Mouse (Mus musculus) c-Kit-positive CD71-positive TER-119-positive erythroid progenitor cells, embryonic 14.5 days (primary cell): ENCODE results near the gene Pdxdc1.
"Not testable (repeated sequence)": the region's sequence is repeated elsewhere in the genome, so short reads cannot be mapped to it uniquely, and the experiment has no call there.

Experiments
- DNase-seq: peaks from one replicate; pipeline ENCODE4 v3.0.0-alpha.2; 2013; ENCODE audit warnings: low spot score

Pdxdc1 gene

GRCm38 (mm10) chr16:13813200-13813599 lies 89.7 kb downstream of the Pdxdc1 start:
- no peak for DNase-seq

GRCm38 (mm10) chr16:13812152-13812551 lies 90.8 kb downstream of the Pdxdc1 start:
- no peak for DNase-seq

GRCm38 (mm10) chr16:13808410-13808809 lies 94.5 kb downstream of the Pdxdc1 start:
- no peak for DNase-seq

GRCm38 (mm10) chr16:13807616-13808015 lies 95.3 kb downstream of the Pdxdc1 start:
- no peak for DNase-seq

GRCm38 (mm10) chr16:13804666-13805065 lies 98.3 kb downstream of the Pdxdc1 start:
- no peak for DNase-seq

- no peak for DNase-seq
These were observed 101.7 kb downstream of the Pdxdc1 start for GRCm38 (mm10) chr16:13801231-13801630.

GRCm38 (mm10) chr16:13796746-13797175 lies 106.2 kb downstream of the Pdxdc1 start:
- no peak for DNase-seq

- DNase-seq, result not testable (repeated sequence)
These were observed 109.5 kb downstream of the Pdxdc1 start for GRCm38 (mm10) chr16:13793441-13793840.

GRCm38 (mm10) chr16:13785932-13786331 lies 117.0 kb downstream of the Pdxdc1 start:
- no peak for DNase-seq
